Mouse (Mus musculus) embryonic fibroblast, embryonic 13.5 days (primary cell): ENCODE measurements at regions not wholly inside any gene's neighbourhood (a gene's known extent, or its start where the extent isn't known, plus 50 kb on each side); places are given as distances from the start of the nearest gene placed in this dataset.

ENCODE experiments used
- CTCF ChIP-seq: IDR thresholded peaks from 2 replicates; pipeline ENCODE4 v1.5.1; 2011; ENCODE audit warnings: mild to moderate bottlenecking, control low read depth, low read length, moderate library complexity, borderline replicate concordance; ENCODE audit not compliant: insufficient read depth
- POLR2A ChIP-seq: IDR thresholded peaks from 2 replicates; pipeline ENCODE4 v1.6.1; 2011; ENCODE audit warnings: low read depth, mild to moderate bottlenecking, control low read depth, low read length, moderate library complexity

DNA sequence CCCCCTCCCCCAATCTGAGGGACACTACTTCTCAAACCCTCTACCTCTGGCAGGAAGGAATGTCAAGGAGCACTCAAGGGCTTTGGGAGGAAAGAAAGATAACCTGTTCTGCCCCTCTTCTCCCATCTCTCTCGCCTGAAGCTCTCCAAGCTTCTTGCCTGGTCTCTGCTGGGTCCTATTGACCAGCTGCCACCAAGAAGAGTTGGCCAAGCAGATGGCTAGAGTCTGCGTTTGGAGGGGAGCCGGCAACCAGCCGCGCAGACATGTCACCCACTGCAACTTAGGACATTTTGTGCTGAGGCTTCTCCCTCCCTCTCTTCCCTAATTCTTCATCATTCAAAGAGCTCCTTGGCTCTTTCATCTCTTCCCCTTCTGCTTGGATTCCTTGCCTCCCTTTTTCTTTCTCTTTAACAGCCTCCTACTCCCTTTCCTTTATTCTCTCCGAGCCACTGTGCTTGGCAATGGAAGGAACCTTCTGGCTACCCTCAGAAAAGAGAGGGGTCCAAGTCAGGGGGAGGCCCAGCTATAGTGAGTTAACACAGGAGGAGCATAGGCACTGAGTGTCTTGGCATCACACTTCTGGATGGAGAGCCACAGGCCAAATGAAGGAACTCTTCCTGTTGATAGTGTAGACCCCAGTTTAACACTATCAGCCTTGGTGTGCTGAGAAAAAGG is 60.1 kb upstream of the Tnp1 start:
- no peak for TF ChIP-seq POLR2A
- TF ChIP-seq CTCF = no peak
